Mouse (Mus musculus) ES-E14 (cell line): ENCODE results near the gene Ogfrl1.

Experiments
- CHD2 ChIP-seq: IDR thresholded peaks from 2 replicates; pipeline ENCODE4 v1.6.1; 2014; ENCODE audit warnings: mild to moderate bottlenecking, low read depth, low read length, inconsistent platforms
- HCFC1 ChIP-seq: IDR thresholded peaks from 2 replicates; pipeline ENCODE4 v1.6.1; 2012; ENCODE audit warnings: low read length, inconsistent platforms, borderline replicate concordance; ENCODE audit not compliant: insufficient read depth
- MAFK ChIP-seq: IDR thresholded peaks from 2 replicates; pipeline ENCODE4 v1.6.1; 2014; ENCODE audit warnings: mild to moderate bottlenecking, low read depth, low read length, inconsistent platforms; ENCODE audit not compliant: insufficient read depth
- ZC3H11A ChIP-seq: IDR thresholded peaks from 2 replicates; pipeline ENCODE4 v1.6.1; 2012; ENCODE audit warnings: low read depth, mild to moderate bottlenecking, inconsistent platforms, low read length, borderline replicate concordance
- ZNF384 ChIP-seq: IDR thresholded peaks from 2 replicates; pipeline ENCODE4 v1.6.1; 2012; ENCODE audit warnings: low read depth, low read length, inconsistent platforms

GRCm38 (mm10) chr1:23397623-23398022 lies at the start of gene Ogfrl1:
- no peak for TF ChIP-seq ZNF384
- no peak for TF ChIP-seq MAFK
- no peak for TF ChIP-seq HCFC1
- TF ChIP-seq CHD2: no peak
- no peak for TF ChIP-seq ZC3H11A
